Mouse (Mus musculus): Measurements from ENCODE around the gene Igsf6.

GRCm38 (mm10) chr7:121085500-121085899, 11.1 kb upstream of the Igsf6 start:
- TF ChIP-seq CTCF (IDR thresholded peaks at IDR 0.05; ENCODE audit: control insufficient read depth, insufficient read depth, insufficient replicate concordance, low read depth, low read length), result no peak
- TF ChIP-seq POLR2A (IDR thresholded peaks at IDR 0.05; ENCODE audit: control insufficient read depth, low read depth, low read length), result no peak

Measured in testis, adult 2 months (tissue).